Mouse (Mus musculus): Measurements from ENCODE around the gene Gdf15.

- TF ChIP-seq CTCF (IDR thresholded peaks at IDR 0.05; ENCODE audit: extremely low read depth, insufficient read depth, low read length) (no peak), POLR2A (IDR thresholded peaks at IDR 0.05; ENCODE audit: extremely low read depth, insufficient read depth, low read length) (no peak)
Measured at GRCm38 (mm10) chr8:70644065-70644464, 11.8 kb upstream of the Gdf15 start.
